Mouse (Mus musculus): ENCODE results near the gene Arsg.

GRCm38 (mm10) chr11:109569007-109569618, 95.9 kb downstream of the Arsg start:
- TF ChIP-seq CTCF (IDR thresholded peaks at IDR 0.05; ENCODE audit: borderline replicate concordance, extremely low read depth, insufficient read depth, insufficient read length) (no peak), POLR2A (IDR thresholded peaks at IDR 0.05; ENCODE audit: borderline replicate concordance, extremely low read depth, insufficient read depth, insufficient read length, poor library complexity, severe bottlenecking) (no peak)
